Mouse (Mus musculus) megakaryocyte, adult 5-6 weeks (primary cell): ENCODE data around the gene Trp63. TPM values are rescaled to one million over a fixed set of nuclear protein-coding genes. Genes with fewer than 3 reads are reported as not detected.

Experiments used
- ATAC-seq: 2 replicates; pipeline ENCODE4 v1.8.0; 2016; ENCODE audit warnings: mild to moderate bottlenecking, inconsistent platforms; ENCODE audit not compliant: poor library complexity, severe bottlenecking
- total RNA-seq, 2 experiments: library from RNA; stranded (forward) in 1 of 2; stranded (reverse) in 1 of 2; fragments of 153-499, 151-499 nt in 1 of 2; fragments of 221-1000, 200-1000 nt in 1 of 2; gene quantifications; 2 replicates each; pipeline versions ENCODE4 v1.2.3 to v1.2.4; 2015 to 2017

The Trp63 gene
- total RNA-seq, 2 experiments from 2014 or later: not detected

DNA sequence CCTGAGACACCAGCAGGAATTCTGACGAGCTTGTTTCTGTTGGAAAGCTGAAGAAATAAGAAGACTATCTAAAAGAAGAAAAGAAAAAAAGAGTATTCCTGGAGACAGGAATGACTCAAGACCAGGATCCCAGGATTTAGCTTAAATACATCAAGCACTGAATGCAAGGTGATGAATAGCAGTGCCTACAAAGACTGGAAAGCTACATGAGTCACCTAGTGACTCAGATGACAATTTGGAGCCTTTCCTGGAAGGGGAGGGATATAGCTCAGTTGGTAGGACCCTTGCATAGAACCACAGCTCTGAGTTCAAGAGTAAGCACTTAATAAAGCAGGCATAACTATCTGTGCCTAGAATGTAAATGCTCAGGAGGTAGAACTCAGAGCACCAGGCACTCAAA, 93.9 kb downstream of the Trp63 start:
- ATAC-seq: no peak

DNA sequence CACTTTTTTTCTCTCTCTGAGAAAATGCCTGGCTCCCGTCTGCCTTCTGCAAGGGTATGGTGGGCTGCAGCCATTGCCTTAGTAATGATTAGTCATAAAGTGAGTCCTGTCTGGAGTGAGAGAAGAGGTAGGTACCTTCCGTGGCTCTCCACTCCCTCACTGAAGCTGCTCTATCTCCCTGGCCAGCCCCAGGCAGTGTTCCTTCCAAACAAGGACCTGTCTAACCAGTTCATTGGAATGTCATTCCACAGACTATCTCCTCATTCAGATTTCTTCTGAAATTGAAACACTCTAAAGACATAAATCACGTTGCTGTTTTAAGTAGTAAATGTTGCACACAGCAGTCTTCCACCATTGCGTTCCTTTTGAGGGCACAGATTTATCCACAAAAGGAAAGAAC, 96.4 kb downstream of the Trp63 start:
- no peak for ATAC-seq

DNA sequence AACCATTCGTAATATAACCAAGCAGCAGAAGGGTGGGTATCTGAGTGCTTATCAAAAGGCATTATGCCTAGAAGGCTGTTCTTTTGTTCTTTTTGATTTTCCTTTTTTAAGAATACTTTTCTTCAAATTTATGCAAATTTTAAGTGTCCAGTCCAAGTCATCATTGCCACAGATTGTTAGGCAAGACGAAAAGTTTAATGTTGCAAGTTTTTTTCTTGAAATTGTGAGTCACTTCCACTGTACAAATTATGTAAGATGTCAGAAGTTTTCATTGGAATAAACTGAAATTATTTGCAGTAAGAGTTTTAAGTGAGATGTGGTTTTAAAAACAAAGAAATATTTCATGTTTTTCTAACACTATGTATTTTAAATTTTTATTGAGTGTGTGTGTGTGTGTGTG, 100.7 kb downstream of the Trp63 start:
- ATAC-seq: no peak

DNA sequence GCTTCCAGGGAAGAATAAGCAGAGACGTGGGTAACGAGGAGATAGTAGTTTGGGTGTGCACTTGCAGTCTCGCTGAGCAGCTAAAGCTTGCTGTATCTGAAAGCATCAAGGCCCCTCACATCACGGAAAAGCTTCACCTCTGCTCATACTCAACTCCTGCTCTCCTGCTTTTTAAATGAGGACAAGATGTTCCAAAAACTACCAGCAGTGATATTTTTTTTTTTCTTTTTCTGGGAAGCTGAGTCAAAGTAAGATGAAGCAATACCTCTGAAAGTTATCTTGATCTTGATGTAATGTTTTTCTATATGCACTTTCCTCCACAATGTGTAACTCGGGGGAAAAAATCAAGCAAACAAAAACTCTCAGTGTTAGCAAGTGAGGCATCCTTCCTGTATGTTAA, 102.9 kb downstream of the Trp63 start:
- ATAC-seq: no peak

DNA sequence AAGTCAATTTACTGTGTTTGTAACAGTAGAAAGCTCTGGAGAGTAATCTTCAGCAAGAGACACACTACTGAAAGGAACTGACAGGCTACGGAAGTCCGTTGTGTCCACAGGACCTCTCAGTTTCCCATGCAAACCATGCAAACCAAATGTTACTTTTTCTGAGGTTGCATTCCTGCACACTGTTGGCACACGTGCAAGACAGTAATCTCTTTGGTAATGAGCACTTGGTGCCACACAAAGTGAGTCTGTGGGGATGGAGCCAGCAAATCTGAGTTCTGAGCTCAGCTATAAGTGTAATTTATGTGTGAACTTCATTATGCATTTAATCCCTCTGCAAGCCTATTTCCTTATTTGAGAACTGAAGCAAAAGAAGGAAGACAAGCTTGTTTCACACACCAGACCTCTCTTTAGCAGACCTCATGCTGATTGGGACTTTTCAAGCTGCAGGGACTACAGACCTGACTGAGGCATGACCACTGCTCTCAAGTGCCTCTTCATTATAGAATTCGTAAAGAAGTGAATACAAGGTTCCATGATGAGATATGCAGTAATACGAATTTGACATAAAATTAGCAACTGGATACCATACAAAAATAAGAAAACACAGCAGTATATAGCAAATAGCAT, 109.2 kb downstream of the Trp63 start:
- no peak for ATAC-seq

DNA sequence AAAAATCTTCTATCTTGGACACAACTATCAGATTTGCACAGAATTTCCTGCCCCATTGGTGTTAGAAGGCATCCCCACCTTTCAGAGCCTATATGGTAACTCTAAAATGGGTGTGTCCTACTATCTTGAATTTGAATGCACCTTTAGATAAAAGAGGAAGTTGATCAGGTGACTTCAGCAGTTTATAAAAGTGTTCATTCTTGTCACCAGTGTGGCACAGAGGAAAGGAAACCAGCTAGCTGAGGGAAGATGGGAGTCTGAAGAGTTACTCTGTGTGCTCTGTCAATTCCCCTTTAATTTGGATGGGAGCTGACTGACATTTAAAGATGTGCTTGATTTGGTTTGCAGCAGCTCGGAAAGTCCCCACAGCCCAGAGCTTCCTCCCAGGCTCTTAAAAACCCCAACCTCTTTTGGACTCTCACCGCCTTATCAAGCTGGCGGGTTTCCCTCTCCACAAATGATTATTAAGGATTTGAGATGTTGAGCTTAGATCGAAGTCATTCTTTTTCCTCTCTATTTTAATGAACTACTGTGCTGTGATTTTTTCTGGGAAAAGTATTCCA, 114.2 kb downstream of the Trp63 start:
- ATAC-seq: no peak

DNA sequence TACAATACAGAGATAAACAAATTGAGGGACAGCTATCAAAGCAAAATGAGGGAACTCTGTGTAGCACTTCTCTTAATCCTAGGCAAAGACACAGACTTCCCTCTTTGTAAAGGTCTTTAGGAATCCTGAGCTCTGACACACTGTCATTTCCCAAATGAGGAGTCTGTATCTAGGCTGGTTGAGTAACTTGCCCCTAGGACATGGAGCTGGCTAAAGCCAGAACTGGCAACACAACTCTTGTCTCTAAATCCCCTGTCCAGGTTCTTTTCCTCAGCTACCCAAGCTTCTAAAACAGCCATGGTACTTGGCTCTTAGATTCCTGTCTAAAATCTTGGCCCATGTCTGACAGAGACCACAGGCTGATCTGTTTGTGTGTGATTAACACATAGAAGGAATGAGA, 116.1 kb downstream of the Trp63 start:
- ATAC-seq: no peak

DNA sequence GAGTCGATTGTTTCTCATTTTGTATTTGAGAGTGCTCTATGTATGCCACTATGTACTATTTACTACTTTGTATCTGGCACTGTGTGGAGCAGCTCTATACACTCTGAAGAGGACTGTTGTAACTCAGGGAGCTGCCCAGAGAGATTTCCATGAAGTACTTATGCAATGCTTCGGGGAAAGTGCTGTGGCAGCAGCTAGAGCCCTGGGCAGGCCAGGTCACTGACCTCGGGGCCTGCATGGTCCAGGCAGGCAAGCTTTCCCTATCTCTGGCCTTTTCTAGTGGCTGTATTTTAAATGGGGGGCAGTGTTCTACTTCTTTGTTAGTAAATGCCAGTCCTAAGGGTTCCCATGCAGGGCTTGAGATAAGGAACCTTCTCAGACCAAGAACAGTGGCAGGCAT, 121.4 kb downstream of the Trp63 start:
- no peak for ATAC-seq

DNA sequence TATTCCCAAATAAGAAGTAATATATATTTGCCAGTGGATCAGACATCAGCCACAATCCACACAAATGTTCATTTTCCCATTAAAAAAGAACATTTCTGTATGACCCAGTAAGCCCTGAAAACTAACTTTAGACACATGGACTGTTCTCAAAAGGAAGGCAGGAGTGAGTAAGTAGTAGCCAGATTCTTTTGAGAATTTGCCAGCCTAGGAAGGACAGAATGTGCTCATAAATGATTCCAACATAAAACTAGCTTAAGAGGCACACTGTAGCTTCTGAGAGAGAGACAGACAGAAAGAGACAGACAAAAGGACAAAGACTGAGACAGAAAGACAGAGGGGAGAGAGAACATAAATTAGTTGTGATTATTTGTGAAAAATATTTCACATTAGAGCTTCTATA, 123.6 kb downstream of the Trp63 start:
- no peak for ATAC-seq

DNA sequence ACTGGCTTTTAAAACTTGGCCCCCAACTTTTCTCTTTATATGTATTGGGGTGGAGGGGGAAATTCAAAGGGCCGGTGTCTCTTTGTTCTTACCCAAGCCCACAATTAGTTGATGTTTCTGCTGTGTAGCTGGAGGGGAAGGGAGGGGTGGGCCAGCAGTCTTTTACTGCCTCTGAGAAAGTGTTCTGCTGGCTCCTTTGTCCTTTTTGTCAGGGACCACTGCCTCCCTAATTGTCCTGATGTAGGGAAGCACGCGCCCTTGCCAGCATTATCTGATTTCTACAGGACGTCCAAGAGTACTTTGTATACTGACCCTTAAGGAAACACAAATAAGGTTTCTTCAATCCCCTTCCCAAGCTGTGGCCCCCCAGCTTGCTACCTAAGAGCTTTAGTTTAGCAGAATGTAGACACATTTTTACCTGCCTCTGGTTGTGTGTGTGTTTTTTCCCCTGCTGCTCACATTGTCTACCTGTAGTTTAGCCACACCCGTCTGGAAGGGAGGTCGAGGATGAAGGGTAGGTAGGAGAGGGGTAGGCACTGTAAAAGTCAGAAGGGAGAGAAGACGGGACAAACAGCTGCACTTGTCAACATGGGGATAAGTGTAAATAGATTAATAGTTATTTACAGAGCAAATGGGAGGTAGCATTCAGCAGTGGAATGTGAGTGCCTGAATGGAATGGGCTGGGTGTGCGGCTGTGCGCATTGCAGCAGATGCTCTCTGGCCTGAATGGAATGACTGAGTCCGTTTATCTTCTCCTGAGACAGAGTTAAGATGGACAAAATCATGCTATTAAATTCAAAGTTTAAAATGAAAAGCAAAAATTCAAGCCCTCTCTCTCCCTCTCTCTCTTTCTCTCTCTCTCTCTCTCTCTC, 134.4 kb downstream of the Trp63 start:
- no peak for ATAC-seq

DNA sequence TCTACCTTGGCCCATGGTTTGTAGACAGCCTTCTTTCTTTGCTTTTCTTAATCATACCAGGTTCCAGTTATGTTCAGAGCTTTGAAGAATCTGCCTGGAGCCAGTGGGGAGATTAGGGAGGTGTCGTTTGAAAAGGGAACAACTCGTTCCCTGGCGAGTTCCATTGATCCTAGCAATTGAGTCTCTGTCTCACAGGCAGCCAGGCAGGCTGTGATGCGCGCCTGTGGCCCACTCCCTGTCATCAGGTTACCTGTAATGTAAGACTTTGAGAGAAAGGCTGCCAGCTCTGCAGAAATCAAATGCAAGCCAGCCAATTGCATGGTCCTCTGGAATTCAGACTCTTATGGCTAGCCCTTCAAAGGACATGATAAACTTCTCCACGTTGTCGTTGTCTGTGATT, 142.5 kb downstream of the Trp63 start:
- ATAC-seq: no peak

DNA sequence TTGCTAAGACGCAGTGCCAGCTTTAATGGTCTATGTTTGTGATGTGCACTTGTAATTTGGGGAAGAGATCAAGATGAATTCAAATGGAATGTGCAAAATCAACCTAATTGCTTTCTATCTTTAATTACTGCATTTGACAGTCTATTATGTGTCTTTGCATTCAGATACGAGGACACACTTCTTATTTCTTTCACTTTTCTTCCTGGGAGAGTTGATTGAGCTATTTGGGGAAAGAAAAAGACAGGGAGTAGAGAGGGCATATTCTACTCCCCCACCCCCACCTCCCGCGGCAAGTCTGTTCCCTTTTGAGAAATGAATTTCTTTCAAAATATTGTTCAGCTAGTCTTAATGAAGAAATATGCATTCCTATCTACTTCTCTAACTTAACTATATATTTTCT, 149.0 kb downstream of the Trp63 start:
- ATAC-seq: no peak

DNA sequence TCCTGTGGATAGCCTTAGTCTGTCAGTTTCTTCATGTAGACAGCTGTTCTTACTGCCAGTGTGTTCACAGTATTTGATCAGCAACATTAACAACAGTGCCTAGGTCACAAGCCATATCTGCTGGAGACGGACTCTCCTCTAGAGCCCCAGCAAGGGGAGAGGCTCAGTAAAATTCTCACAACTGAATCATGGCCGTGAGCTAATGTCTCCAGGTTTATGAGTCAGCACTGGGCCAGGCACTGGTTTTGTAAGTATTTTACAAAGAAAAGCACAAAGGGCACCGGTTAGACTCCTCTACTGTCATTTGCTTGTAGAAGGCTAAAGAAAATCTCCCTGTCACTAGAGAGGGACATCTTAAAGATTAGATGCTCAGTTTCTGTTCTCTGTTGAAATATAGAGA, 151.7 kb downstream of the Trp63 start:
- no peak for ATAC-seq

DNA sequence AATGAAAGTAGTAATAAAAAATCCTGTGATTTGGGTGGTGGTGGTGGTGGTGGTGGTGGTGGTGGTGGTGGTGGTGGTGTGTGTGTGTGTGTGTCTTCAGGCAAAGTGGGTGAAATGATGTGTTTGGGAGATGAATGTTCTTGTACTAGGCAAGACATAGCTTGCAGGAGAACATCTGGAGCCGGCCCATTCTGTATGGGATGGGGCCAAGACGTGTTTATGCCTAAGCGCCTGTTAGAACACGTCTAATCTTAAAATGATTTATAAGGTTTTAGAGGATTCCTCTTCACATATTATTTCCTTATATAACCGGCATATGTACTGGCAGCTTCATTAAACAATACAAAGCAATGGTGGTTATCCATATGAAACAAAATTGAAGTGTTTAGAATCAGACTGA, 152.2 kb downstream of the Trp63 start:
- ATAC-seq: no peak

DNA sequence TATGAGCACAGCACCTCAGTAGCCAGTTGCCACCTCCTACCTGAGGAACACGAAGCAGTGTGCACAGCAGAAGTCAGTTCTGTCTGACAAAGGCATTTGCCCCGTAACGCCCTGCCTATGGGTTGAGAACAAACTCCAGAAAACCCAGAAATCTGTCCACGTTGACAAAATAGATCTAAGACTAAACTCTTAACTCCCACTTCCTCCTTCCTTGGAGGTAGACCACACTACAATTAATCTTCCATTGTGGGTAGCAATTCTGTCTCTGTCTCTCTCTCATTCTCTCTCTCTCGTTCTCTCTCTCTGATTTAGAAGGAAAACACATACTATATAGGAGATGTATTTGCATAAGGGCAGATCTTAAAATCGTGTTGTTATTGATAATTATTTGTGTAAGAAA, 159.4 kb downstream of the Trp63 start:
- no peak for ATAC-seq

DNA sequence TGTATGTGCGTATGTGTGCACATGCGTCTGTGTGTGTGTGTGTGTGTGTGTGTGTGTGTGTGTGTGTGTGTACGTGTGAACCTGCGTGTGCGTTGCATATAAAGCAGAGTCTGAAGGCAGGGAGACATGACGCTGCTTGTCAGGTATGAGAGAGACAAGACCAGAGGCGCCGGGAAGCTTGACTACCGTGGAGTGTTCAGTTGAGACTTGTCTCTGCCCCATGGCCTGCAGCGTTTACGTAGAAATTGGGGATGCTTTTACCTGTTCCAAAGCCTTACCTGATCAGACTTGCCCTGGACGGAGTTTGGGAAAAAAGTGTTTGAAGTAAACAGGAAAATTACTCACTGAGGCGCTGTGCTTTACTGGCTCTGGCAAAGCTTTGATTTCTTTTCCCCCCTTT, 160.1 kb downstream of the Trp63 start:
- no peak for ATAC-seq

DNA sequence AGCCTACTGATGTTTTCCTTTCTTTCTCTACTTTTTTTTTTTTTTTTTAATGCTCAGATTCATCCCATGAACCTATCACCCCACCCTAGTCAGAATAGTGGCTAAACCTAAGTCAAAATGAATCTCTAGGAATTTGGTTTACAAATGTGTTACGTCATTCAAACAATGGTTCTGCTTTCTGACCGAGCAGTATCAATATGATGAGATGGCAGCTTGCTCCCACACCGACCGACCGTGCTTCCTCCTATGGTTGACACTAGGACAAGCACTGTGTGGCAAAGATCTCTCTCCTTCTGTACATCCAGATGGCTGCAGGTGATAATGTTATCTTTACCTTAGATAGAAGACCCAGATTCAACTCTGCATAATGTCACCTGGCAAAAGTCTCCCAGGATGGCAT, 163.0 kb downstream of the Trp63 start:
- ATAC-seq: peak; percentile 66

DNA sequence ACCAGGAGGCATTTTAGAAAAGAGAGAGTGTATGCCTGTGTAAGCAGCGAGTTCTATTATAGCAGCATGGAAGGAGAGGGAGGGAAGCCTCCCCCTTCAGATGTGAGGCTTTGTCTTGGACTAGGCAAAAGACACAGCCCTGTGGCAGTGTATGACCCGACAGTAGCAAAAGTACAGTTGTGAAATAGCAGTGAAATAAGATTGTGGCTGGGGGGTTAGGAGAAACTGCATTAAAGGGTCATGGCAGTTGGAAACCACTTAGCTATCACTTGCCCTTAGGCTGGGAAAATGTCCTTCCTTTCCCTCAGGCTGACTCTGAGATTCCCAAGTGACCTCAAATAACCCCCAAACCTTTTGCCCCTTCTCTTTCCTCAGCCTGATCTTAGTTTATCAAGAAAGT, 164.9 kb downstream of the Trp63 start:
- no peak for ATAC-seq

DNA sequence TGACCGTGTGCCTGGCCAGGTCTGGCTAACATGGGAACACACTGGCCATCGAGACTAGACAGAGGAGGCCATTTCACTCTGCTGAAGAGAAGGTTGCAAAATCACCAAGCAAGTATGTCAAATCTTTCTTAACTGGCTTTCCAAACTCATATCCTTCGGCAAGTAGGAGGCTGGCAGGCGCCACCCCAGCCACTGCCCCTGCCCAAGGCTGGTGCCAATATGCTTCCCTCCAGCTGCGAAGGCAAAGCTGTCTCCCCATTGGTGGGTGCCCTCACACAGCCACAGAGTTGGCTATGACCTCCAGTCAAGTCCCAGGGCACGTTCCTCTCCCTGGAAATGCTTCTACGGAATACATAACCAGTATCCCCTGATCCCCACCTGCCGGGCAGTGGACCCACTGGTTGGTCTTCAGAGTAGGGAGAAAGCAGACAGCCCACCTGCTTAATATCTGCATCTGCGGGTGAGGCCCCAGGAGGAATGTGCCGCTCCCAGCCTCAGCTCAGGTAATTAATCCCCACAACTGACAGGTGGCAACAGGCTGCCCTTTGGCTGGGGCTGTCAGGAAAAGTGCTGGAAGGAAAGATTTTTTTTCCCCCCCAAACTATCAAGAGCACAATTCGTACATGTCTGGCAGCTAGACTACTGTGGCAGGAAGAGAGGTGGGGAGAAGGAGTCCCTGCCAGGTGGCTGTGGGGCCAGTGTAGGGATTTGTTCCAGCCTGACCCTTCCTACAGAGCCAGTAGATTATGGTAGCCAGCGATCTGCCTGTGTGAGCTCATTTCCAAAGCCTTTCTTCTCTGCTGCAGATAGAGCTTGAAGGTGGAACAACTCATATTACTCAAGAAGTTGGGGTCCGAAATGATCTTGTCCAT, 166.3 kb downstream of the Trp63 start:
- ATAC-seq: no peak

DNA sequence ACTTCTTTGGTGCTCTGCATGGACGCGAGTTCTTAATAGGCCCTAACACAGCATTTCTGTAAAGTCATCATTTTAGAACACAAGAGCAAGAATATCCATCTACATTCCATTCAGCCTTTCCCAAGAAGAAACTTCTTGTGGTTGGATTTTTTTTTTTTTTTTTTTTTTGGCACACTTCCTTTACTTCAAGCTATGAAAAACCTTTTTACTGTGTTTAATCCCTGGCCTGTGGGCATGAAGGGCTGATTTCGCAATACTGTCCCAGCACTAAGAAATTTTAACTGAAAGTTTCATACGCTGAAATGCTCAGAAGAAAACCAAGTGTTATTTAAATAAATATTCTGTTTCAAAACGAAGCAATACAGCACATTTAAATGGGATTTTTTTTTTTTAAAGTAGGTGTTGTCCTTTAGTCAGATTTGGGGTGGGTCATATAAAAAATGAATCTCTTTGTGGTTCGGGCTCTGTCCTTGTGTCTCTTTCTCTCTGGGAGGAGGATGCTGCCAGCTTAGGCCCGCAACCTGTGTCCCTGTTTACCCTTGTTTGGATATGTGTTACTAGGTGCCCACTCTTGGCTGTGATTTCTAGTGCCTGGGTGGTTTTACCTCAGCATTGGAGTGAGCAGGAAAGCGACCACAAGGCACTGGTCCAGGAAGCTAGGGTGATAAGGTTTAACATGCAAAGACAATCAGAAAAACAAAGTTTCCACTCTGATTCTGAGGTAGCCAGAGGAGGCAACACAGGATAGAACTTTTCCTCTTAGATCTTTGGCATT, 177.4 kb downstream of the Trp63 start:
- ATAC-seq: no peak
